Mouse (Mus musculus) liver, embryonic 11.5 days (tissue): ENCODE results near the gene Plpp4. TPM values are rescaled to one million over a fixed set of nuclear protein-coding genes. Genes with fewer than 3 reads are reported as not detected.
A peak's percentile ranks its signal among the peaks of the same experiment; 100 is the strongest.

Experiments
- ATAC-seq: fragments of 200-750 bp; cut with Nextera tagmentation; replicated peaks from 2 replicates; pipeline ENCODE4 v1.8.0; 2017; ENCODE audit warnings: moderate number of reproducible peaks, mild to moderate bottlenecking, moderate TSS enrichment, moderate library complexity; ENCODE audit not compliant: low FRiP score
- DNase-seq: peaks from one replicate; pipeline ENCODE4 v3.0.0-alpha.2; 2017; ENCODE audit warnings: low spot score
- H3K27ac ChIP-seq: fragments of 300-500 bp; sonication (generic); 2 replicates; pipeline ENCODE4 v1.5.1; 2014; ENCODE audit warnings: mild to moderate bottlenecking, low read depth, low read length, control low read depth
- H3K27me3 ChIP-seq: fragments of 300-500 bp; sonication (generic); replicated peaks from 2 replicates; pipeline ENCODE4 v1.6.1; 2014; ENCODE audit warnings: low read length, mixed read lengths; ENCODE audit not compliant: control insufficient read depth, insufficient read depth
- H3K36me3 ChIP-seq: fragments of 300-500 bp; sonication (generic); 2 replicates; pipeline ENCODE4 v1.6.1; 2014; ENCODE audit warnings: mild to moderate bottlenecking, low read length, moderate library complexity, mixed read lengths; ENCODE audit not compliant: control insufficient read depth, insufficient read depth
- H3K4me1 ChIP-seq: fragments of 300-500 bp; sonication (generic); replicated peaks from 2 replicates; pipeline ENCODE4 v1.6.1; 2014; ENCODE audit warnings: low read length, mixed read lengths; ENCODE audit not compliant: control insufficient read depth, insufficient read depth
- H3K4me2 ChIP-seq: fragments of 300-500 bp; sonication (generic); 2 replicates; pipeline ENCODE4 v1.6.1; 2014; ENCODE audit warnings: mild to moderate bottlenecking, control low read depth, moderate library complexity
- H3K4me3 ChIP-seq: fragments of 300-500 bp; sonication (generic); 2 replicates; pipeline ENCODE4 v1.5.1; 2014; ENCODE audit warnings: low read depth, low read length, control low read depth
- H3K9ac ChIP-seq: fragments of 300-500 bp; sonication (generic); 2 replicates; pipeline ENCODE4 v1.6.1; 2014; ENCODE audit warnings: low read depth, low read length, control low read depth
- H3K9me3 ChIP-seq: fragments of 300-500 bp; sonication (generic); 2 replicates; pipeline ENCODE4 v1.6.1; 2016; ENCODE audit warnings: low read length, inconsistent platforms, mixed read lengths; ENCODE audit not compliant: control insufficient read depth
- WGBS: fragments of 180-500 bp; shearing (Covaris S2); extraction: QIAGEN DNeasy Blood & Tissue Kit; methylation state at CpG from one replicate; pipeline ENCODE4 v1.1.7; 2014; 5-methylcytosine and 5-hydroxymethylcytosine counted together
- polyA plus RNA-seq: library from polyadenylated mRNA; unstranded; fragments of >200 nt; fragmentation: Nextera tagmentation; extraction: Ambion mirVana; gene quantifications from 2 replicates; pipeline ENCODE4 v1.2.1, GENCODE M21; 2014

Plpp4 gene
- polyA plus RNA-seq, 1 experiment from 2014 or later: 0.56 TPM

DNA sequence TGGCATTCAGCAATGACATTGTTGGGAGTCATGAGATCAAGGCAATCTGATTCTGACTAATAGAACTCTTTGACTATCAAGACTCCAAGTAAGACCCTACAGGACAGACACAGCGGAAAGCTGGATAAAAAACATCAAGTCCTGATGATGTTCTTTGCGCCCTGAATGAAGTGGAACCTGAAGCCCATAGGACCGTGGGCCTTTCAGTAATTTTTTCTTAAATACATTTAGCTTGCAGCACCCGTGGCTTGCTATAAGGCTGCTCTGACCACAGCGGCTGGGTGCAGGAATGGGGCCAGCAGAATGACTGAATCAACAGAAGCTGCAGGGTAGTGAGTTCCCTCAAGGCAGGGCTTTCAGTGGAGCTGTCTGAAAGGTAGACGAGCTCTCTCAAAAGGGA, 3.4 kb upstream of the Plpp4 start:
- Histone ChIP-seq H3K4me1 (no peaks in the 10 kb centered on the region), H3K27ac (no peak overlapping the region), H3K4me3 (no peak overlapping the region), H3K9me3 (no peaks in the 10 kb centered on the region), H3K9ac (no peak overlapping the region), H3K27me3 (peaks cover 35% of the 10 kb centered on the region), H3K4me2 (no peak overlapping the region), H3K36me3 (no peaks in the 10 kb centered on the region)
- DNase-seq (no peak), ATAC-seq (no peak)
- WGBS: 82% methylated on average over 6 of the region's 6 CpGs

DNA sequence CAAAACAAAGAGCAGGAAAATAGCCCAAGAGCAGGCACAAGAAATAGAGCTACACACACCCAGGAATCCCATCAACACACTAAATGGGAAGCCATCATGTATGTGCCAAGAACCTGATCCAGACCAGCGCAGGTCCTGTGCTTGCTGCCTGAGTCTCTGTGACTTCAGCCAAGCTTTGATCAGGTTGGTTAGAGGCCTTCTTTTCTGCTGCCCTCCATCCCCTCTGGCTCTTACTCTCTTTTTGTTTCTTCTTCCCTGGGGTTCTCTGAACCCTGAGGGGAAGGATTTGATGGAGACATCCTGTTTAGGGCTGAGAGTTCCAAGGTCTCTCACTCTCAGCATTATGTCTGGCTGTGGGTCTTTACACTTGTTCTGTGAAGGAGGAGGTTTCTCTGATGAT, 2.7 kb upstream of the Plpp4 start:
- DNase-seq (no peak), ATAC-seq (no peak)
- Histone ChIP-seq H3K4me2 (no peak overlapping the region), H3K9ac (no peak overlapping the region), H3K27me3 (peaks cover 37% of the 10 kb centered on the region), H3K4me3 (no peak overlapping the region), H3K36me3 (no peaks in the 10 kb centered on the region), H3K27ac (no peak overlapping the region), H3K9me3 (no peaks in the 10 kb centered on the region), H3K4me1 (no peaks in the 10 kb centered on the region)
- WGBS: 88% methylated on average over 1 of the region's 1 CpGs

DNA sequence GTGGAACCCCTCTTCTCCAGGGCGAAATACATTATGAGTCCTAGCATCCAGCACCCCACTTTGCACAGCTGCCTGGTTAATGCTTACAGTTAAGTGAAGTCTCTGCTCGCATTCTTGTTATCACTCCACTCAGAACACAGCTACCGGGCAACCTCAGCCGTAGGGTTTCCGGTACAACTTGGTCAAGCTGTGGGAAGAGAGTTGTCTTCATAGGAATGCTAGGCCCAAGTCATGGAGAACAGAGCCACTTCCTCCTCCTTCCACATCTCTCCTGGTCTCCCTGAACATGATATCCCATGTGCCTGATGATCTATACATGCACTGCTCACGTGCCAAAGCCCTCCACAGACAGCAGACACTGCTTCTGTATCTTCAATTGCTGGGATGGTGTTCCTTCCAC, 1.4 kb upstream of the Plpp4 start:
- DNase-seq (no peak), ATAC-seq (no peak)
- H3K4me2 ChIP-seq: no peak overlapping the region
- H3K27me3 ChIP-seq: peaks cover 37% of the 10 kb centered on the region
- H3K36me3 ChIP-seq: no peaks in the 10 kb centered on the region
- H3K4me3 ChIP-seq: no peak overlapping the region
- H3K9me3 ChIP-seq: no peaks in the 10 kb centered on the region
- no peak overlapping the region for H3K9ac ChIP-seq
- no peak overlapping the region for H3K27ac ChIP-seq
- 83% methylated on average over 6 of the region's 6 CpGs for WGBS
- H3K4me1 ChIP-seq: no peaks in the 10 kb centered on the region

DNA sequence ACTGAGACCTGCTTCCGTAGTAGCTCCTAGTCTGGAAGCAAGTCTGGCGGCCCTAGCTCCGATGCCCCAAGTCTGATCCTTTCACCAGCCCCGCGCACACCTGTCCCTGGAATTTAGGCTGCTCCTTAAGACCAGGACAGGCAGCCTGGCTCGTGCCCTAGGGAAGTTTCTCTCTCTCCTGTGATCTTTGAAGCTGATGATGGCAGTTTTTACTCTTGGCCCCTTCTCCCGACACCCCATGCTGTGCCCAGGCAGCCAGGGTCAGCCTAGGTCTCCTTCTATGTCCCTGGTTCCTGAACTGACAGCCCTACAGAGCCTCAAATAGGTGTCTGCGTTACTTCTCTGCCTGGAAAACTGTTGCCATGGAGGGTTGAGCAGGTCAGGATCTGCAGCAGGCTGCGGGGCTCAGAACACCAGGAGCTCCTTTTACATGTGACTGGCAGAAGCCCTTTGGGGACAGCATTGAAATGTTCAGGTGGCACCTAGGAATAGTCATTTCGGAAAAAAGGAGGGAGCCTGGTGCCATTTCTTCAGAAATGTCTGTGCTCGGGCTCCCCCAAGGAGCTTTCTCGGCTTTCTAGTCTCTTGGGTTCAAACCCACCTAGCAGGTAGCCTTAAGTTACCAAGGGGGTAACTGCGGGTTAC, 665 bp downstream of the Plpp4 start:
- 14% methylated on average over 13 of the region's 13 CpGs for WGBS
- no peaks in the 10 kb centered on the region for H3K4me1 ChIP-seq
- peak overlapping the region; percentile 63; the same call in 1 of the 2 replicates for H3K4me2 ChIP-seq
- no peak overlapping the region; the same call in 1 of the 2 replicates for H3K4me3 ChIP-seq
- no peak overlapping the region for H3K9ac ChIP-seq
- H3K36me3 ChIP-seq: no peaks in the 10 kb centered on the region
- H3K27ac ChIP-seq: no peak overlapping the region
- no peaks in the 10 kb centered on the region for H3K9me3 ChIP-seq
- DNase-seq (no peak), ATAC-seq (no peak)
- H3K27me3 ChIP-seq: peaks cover 37% of the 10 kb centered on the region

DNA sequence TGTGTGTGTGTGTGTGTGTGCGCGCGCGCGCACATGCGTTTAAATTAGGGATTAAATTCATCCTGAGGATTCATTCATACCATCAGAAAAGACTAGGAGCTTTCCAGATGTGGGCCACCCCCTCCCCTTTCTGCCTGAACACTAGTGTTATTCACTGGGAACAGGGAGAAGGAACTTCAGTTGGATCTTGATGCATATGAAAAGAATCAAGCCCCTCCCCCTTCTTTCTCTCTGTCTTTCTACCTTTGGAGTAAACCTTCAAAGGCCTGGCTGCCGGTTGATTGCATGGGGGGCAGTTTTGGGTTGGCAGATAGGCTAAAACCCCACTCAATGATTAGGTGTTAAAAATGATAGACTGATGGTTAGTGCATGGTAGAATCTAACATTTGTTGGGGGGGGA, 1.5 kb downstream of the Plpp4 start:
- ATAC-seq (no peak), DNase-seq (no peak)
- H3K27me3 ChIP-seq: peaks cover 37% of the 10 kb centered on the region
- H3K9me3 ChIP-seq: no peaks in the 10 kb centered on the region
- H3K36me3 ChIP-seq: no peaks in the 10 kb centered on the region
- H3K4me2 ChIP-seq: no peak overlapping the region
- H3K27ac ChIP-seq: no peak overlapping the region
- H3K9ac ChIP-seq: no peak overlapping the region
- WGBS: 69% methylated on average over 7 of the region's 7 CpGs
- no peaks in the 10 kb centered on the region for H3K4me1 ChIP-seq
- H3K4me3 ChIP-seq: no peak overlapping the region

DNA sequence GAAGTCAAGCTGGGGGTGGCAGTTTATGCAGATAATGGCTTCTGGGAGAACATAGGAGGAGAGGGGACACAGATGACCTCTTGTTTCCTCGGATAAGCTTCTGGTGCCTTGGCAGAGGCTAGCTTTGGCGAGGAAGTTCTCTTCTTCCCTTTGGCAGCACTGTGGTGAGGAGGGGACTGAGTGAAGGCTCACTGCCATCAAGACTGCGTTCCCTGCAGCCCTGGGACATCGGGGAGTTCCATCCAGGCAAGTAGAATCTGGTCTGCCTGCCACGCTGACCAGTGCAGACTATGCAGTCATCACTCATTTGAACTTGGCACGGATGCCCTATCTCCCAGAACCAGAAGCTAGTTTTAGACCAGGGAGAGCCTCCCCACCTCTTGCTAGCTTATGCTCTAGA, 2.4 kb downstream of the Plpp4 start:
- Histone ChIP-seq H3K4me1 (no peaks in the 10 kb centered on the region), H3K4me3 (no peak overlapping the region), H3K4me2 (no peak overlapping the region), H3K9me3 (no peaks in the 10 kb centered on the region), H3K36me3 (no peaks in the 10 kb centered on the region), H3K9ac (no peak overlapping the region), H3K27me3 (peaks cover 37% of the 10 kb centered on the region), H3K27ac (no peak overlapping the region)
- no peak for DNase-seq
- WGBS: 68% methylated on average over 6 of the region's 6 CpGs
- ATAC-seq: no peak

DNA sequence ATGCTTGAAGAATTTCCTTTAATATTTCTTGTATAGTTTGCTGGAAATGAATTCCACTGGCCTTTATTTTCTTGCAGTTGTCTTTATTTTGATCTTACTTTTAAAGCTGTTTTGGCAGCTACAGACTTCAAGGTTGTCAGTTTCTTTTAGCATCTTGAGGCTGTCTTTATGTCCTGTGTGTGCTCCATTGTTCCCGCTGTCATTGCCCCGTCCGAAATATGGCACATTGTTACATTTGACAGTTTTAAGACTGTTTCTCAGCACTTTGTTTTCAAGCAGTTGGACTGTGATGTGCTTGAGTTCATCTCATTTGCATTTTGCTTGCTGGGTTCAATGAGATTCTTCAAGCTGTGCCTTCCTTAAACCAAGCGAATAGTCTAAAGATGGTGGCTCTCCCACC, 17.0 kb downstream of the Plpp4 start:
- Histone ChIP-seq H3K4me3 (no peak overlapping the region), H3K9ac (no peak overlapping the region), H3K9me3 (no peaks in the 10 kb centered on the region; the same call in 1 of the 2 replicates), H3K27ac (no peak overlapping the region), H3K4me1 (no peaks in the 10 kb centered on the region), H3K27me3 (no peaks in the 10 kb centered on the region), H3K36me3 (no peaks in the 10 kb centered on the region), H3K4me2 (no peak overlapping the region)
- DNase-seq (no peak), ATAC-seq (no peak)
- WGBS: 90% methylated on average over 4 of the region's 4 CpGs

DNA sequence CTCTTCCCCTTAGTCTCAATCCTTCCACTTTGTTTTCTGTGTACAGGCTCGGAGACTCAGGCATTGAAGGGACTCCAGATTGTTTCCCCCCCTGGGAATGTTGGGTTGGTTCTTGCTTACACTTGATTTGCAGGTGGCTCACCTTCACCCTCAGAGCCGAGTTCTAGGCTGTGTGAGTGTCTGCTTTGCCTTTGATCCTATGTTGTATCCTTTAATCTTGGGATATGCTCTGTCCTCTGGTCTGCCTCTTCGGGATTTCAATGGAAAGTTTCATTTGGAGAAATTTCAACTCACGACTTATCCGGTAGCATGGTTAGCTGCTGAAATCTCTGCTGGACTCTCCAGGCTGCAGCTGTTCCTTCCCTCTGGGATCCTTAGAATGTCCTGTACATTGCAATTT, 17.9 kb downstream of the Plpp4 start:
- no peaks in the 10 kb centered on the region for H3K4me1 ChIP-seq
- no peaks in the 10 kb centered on the region; the same call in 1 of the 2 replicates for H3K9me3 ChIP-seq
- H3K27ac ChIP-seq: no peak overlapping the region
- WGBS: 79% methylated on average over 5 of the region's 5 CpGs
- no peak overlapping the region for H3K9ac ChIP-seq
- ATAC-seq (no peak), DNase-seq (no peak)
- no peaks in the 10 kb centered on the region for H3K36me3 ChIP-seq
- no peaks in the 10 kb centered on the region for H3K27me3 ChIP-seq
- no peak overlapping the region for H3K4me3 ChIP-seq
- no peak overlapping the region for H3K4me2 ChIP-seq

DNA sequence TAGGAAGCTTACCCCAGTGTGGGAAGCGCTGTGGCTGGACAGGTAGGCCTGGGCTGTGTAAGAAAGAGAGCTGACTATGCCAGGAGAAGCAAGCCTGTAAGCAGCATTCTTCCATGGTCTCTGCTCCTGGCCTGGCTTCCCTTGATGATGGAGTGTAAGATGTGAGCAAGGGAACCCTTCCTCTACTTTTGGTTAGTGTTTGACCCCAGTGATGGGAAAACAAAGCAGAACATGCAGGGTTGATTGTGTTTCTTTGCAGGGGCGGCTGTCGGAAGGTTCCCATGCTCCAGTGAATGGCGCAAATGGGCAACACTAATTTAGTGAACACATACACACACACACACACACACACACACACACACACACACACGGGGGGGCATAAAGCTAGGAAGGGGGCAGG, 20.9 kb downstream of the Plpp4 start:
- H3K9me3 ChIP-seq: no peaks in the 10 kb centered on the region; the same call in 1 of the 2 replicates
- H3K4me2 ChIP-seq: no peak overlapping the region
- H3K27me3 ChIP-seq: no peaks in the 10 kb centered on the region
- WGBS: 84% methylated on average over 5 of the region's 5 CpGs
- no peak overlapping the region for H3K27ac ChIP-seq
- no peak overlapping the region for H3K4me3 ChIP-seq
- DNase-seq (no peak), ATAC-seq (no peak)
- no peaks in the 10 kb centered on the region for H3K4me1 ChIP-seq
- H3K9ac ChIP-seq: no peak overlapping the region
- H3K36me3 ChIP-seq: no peaks in the 10 kb centered on the region
